Mouse (Mus musculus): ENCODE measurements around the gene Oprm1. TPM values are rescaled to one million over a fixed set of nuclear protein-coding genes. Genes with fewer than 3 reads are reported as not detected.

Oprm1 gene
- polyA plus RNA-seq, 1 experiment: 2.1 TPM

- WGBS: 98% methylated on average over 2 of the region's 2 CpGs
- no peak for TF ChIP-seq POLR2A (IDR thresholded peaks at IDR 0.05; ENCODE audit: borderline replicate concordance, insufficient read depth, low read length)
- no peak for TF ChIP-seq CTCF (IDR thresholded peaks at IDR 0.05; ENCODE audit: borderline replicate concordance, insufficient read depth, low read depth, low read length)
- DNase-seq: no peak
- no peaks in the 10 kb centered on the region for H3K4me1 ChIP-seq (ENCODE audit: control insufficient read depth, insufficient read depth, low read length)
- H3K4me3 ChIP-seq (replicated peaks; ENCODE audit: insufficient read depth, low read depth, low read length): no peak overlapping the region
- H3K27ac ChIP-seq (ENCODE audit: insufficient read depth, low read length): no peak overlapping the region
- H3K27me3 ChIP-seq (ENCODE audit: control insufficient read depth, insufficient read depth, low read length): no peaks in the 10 kb centered on the region
These were observed 275.2 kb downstream of the Oprm1 start for GRCm38 (mm10) chr10:7033459-7033858.

- Histone ChIP-seq H3K4me1 (ENCODE audit: control insufficient read depth, insufficient read depth, low read length) (no peaks in the 10 kb centered on the region), H3K4me3 (replicated peaks; ENCODE audit: insufficient read depth, low read depth, low read length) (no peak overlapping the region), H3K27ac (ENCODE audit: insufficient read depth, low read length) (no peak overlapping the region), H3K27me3 (ENCODE audit: control insufficient read depth, insufficient read depth, low read length) (no peaks in the 10 kb centered on the region)
- 88% methylated on average over 12 of the region's 12 CpGs for WGBS
- no peak for DNase-seq
- TF ChIP-seq CTCF (IDR thresholded peaks at IDR 0.05; ENCODE audit: borderline replicate concordance, insufficient read depth, low read depth, low read length) (no peak), POLR2A (IDR thresholded peaks at IDR 0.05; ENCODE audit: borderline replicate concordance, insufficient read depth, low read length) (no peak)
These were observed 277.2 kb downstream of the Oprm1 start for GRCm38 (mm10) chr10:7035547-7035946.

- no peak for DNase-seq
- no peaks in the 10 kb centered on the region for H3K27me3 ChIP-seq (ENCODE audit: control insufficient read depth, insufficient read depth, low read length)
- TF ChIP-seq POLR2A (IDR thresholded peaks at IDR 0.05; ENCODE audit: borderline replicate concordance, insufficient read depth, low read length) (no peak), CTCF (IDR thresholded peaks at IDR 0.05; ENCODE audit: borderline replicate concordance, insufficient read depth, low read depth, low read length) (no peak)
- H3K4me3 ChIP-seq (replicated peaks; ENCODE audit: insufficient read depth, low read depth, low read length): no peak overlapping the region
- no peak overlapping the region for H3K27ac ChIP-seq (ENCODE audit: insufficient read depth, low read length)
- H3K4me1 ChIP-seq (ENCODE audit: control insufficient read depth, insufficient read depth, low read length): no peaks in the 10 kb centered on the region
- WGBS: 92% methylated on average over 5 of the region's 5 CpGs
These were observed 278.9 kb downstream of the Oprm1 start for GRCm38 (mm10) chr10:7037194-7037593.

- Histone ChIP-seq H3K27me3 (ENCODE audit: control insufficient read depth, insufficient read depth, low read length) (no peaks in the 10 kb centered on the region), H3K4me1 (ENCODE audit: control insufficient read depth, insufficient read depth, low read length) (no peaks in the 10 kb centered on the region), H3K27ac (ENCODE audit: insufficient read depth, low read length) (no peak overlapping the region), H3K4me3 (replicated peaks; ENCODE audit: insufficient read depth, low read depth, low read length) (no peak overlapping the region)
- no peak for DNase-seq
- TF ChIP-seq CTCF (IDR thresholded peaks at IDR 0.05; ENCODE audit: borderline replicate concordance, insufficient read depth, low read depth, low read length): no peak
- no peak for TF ChIP-seq POLR2A (IDR thresholded peaks at IDR 0.05; ENCODE audit: borderline replicate concordance, insufficient read depth, low read length)
These were observed 282.7 kb downstream of the Oprm1 start for GRCm38 (mm10) chr10:7041032-7041431.

- no peak overlapping the region for H3K27ac ChIP-seq (ENCODE audit: insufficient read depth, low read length)
- no peaks in the 10 kb centered on the region for H3K4me1 ChIP-seq (ENCODE audit: control insufficient read depth, insufficient read depth, low read length)
- no peak for DNase-seq
- H3K27me3 ChIP-seq (ENCODE audit: control insufficient read depth, insufficient read depth, low read length): no peaks in the 10 kb centered on the region
- TF ChIP-seq CTCF (IDR thresholded peaks at IDR 0.05; ENCODE audit: borderline replicate concordance, insufficient read depth, low read depth, low read length) (no peak), POLR2A (IDR thresholded peaks at IDR 0.05; ENCODE audit: borderline replicate concordance, insufficient read depth, low read length) (no peak)
- WGBS: 84% methylated on average over 5 of the region's 5 CpGs
- no peak overlapping the region for H3K4me3 ChIP-seq (replicated peaks; ENCODE audit: insufficient read depth, low read depth, low read length)
These were observed 285.6 kb downstream of the Oprm1 start for GRCm38 (mm10) chr10:7043896-7044295.

- Histone ChIP-seq H3K4me3 (replicated peaks; ENCODE audit: insufficient read depth, low read depth, low read length) (no peak overlapping the region), H3K27ac (ENCODE audit: insufficient read depth, low read length) (no peak overlapping the region), H3K27me3 (ENCODE audit: control insufficient read depth, insufficient read depth, low read length) (no peaks in the 10 kb centered on the region), H3K4me1 (ENCODE audit: control insufficient read depth, insufficient read depth, low read length) (no peaks in the 10 kb centered on the region)
- 31% methylated on average over 10 of the region's 10 CpGs for WGBS
- DNase-seq: no peak
- no peak for TF ChIP-seq POLR2A (IDR thresholded peaks at IDR 0.05; ENCODE audit: borderline replicate concordance, insufficient read depth, low read length)
- TF ChIP-seq CTCF (IDR thresholded peaks at IDR 0.05; ENCODE audit: borderline replicate concordance, insufficient read depth, low read depth, low read length): no peak
These were observed 289.1 kb downstream of the Oprm1 start for GRCm38 (mm10) chr10:7047288-7047918.

GRCm38 (mm10) chr10:7047919-7048291 lies 289.6 kb downstream of the Oprm1 start:
- no peaks in the 10 kb centered on the region for H3K27me3 ChIP-seq (ENCODE audit: control insufficient read depth, insufficient read depth, low read length)
- 64% methylated on average over 2 of the region's 2 CpGs for WGBS
- H3K4me1 ChIP-seq (ENCODE audit: control insufficient read depth, insufficient read depth, low read length): no peaks in the 10 kb centered on the region
- TF ChIP-seq CTCF (IDR thresholded peaks at IDR 0.05; ENCODE audit: borderline replicate concordance, insufficient read depth, low read depth, low read length): no peak
- TF ChIP-seq POLR2A (IDR thresholded peaks at IDR 0.05; ENCODE audit: borderline replicate concordance, insufficient read depth, low read length): no peak
- no peak overlapping the region for H3K27ac ChIP-seq (ENCODE audit: insufficient read depth, low read length)
- no peak for DNase-seq
- no peak overlapping the region for H3K4me3 ChIP-seq (replicated peaks; ENCODE audit: insufficient read depth, low read depth, low read length)

- Histone ChIP-seq H3K4me1 (ENCODE audit: control insufficient read depth, insufficient read depth, low read length) (no peaks in the 10 kb centered on the region), H3K27me3 (ENCODE audit: control insufficient read depth, insufficient read depth, low read length) (no peaks in the 10 kb centered on the region), H3K4me3 (replicated peaks; ENCODE audit: insufficient read depth, low read depth, low read length) (no peak overlapping the region), H3K27ac (ENCODE audit: insufficient read depth, low read length) (no peak overlapping the region)
- no peak for DNase-seq
- 89% methylated on average over 3 of the region's 3 CpGs for WGBS
- no peak for TF ChIP-seq POLR2A (IDR thresholded peaks at IDR 0.05; ENCODE audit: borderline replicate concordance, insufficient read depth, low read length)
- TF ChIP-seq CTCF (IDR thresholded peaks at IDR 0.05; ENCODE audit: borderline replicate concordance, insufficient read depth, low read depth, low read length): no peak
These were observed 291.6 kb downstream of the Oprm1 start for GRCm38 (mm10) chr10:7049901-7050300.
